Mouse (Mus musculus): Measurements from ENCODE around the gene Actbl2.

- TF ChIP-seq CTCF (IDR thresholded peaks at IDR 0.05; ENCODE audit: low read depth, low read length): no peak
- TF ChIP-seq POLR2A (IDR thresholded peaks at IDR 0.05; ENCODE audit: insufficient read depth, low read length): no peak
Observed at GRCm38 (mm10) chr13:111269789-111270335, 15.0 kb downstream of the Actbl2 start.
